Mouse (Mus musculus): Measurements from ENCODE around the gene Nek6.

Nek6 gene

GRCm38 (mm10) chr2:38509004-38509719 is 2.3 kb upstream of the Nek6 start:
- DNase-seq (ENCODE audit: low spot score): no peak

- no peak for DNase-seq (ENCODE audit: low spot score)
These were observed 1.3 kb upstream of the Nek6 start for GRCm38 (mm10) chr2:38510120-38510519.

- no peak for DNase-seq (ENCODE audit: low spot score)
These were observed 1.1 kb downstream of the Nek6 start for GRCm38 (mm10) chr2:38512308-38513182.

- DNase-seq (ENCODE audit: low spot score): no peak
These were observed 1.7 kb downstream of the Nek6 start for GRCm38 (mm10) chr2:38513183-38513529.

- DNase-seq (ENCODE audit: low spot score): no peak
These were observed 3.0 kb downstream of the Nek6 start for GRCm38 (mm10) chr2:38514411-38514810.

GRCm38 (mm10) chr2:38515446-38515845 is 4.0 kb downstream of the Nek6 start:
- no peak for DNase-seq (ENCODE audit: low spot score)

GRCm38 (mm10) chr2:38516471-38516870 is 5.0 kb downstream of the Nek6 start:
- DNase-seq (ENCODE audit: low spot score): no peak

- DNase-seq (ENCODE audit: low spot score): no peak
These were observed 5.6 kb downstream of the Nek6 start for GRCm38 (mm10) chr2:38517045-38517444.

GRCm38 (mm10) chr2:38518719-38519118 is 7.3 kb downstream of the Nek6 start:
- DNase-seq (ENCODE audit: low spot score): no peak

GRCm38 (mm10) chr2:38519934-38520333 is 8.5 kb downstream of the Nek6 start:
- no peak for DNase-seq (ENCODE audit: low spot score)

- DNase-seq (ENCODE audit: low spot score): no peak
These were observed 10.2 kb downstream of the Nek6 start for GRCm38 (mm10) chr2:38521618-38522017.

- DNase-seq (ENCODE audit: low spot score): no peak
These were observed 10.9 kb downstream of the Nek6 start for GRCm38 (mm10) chr2:38522354-38522753.

- no peak for DNase-seq (ENCODE audit: low spot score)
These were observed 12.5 kb downstream of the Nek6 start for GRCm38 (mm10) chr2:38523781-38524445.

- DNase-seq (ENCODE audit: low spot score): no peak
These were observed 13.6 kb downstream of the Nek6 start for GRCm38 (mm10) chr2:38525034-38525433.

- DNase-seq (ENCODE audit: low spot score): no peak
These were observed 18.2 kb downstream of the Nek6 start for GRCm38 (mm10) chr2:38529582-38530152.

GRCm38 (mm10) chr2:38530955-38531381 is 19.5 kb downstream of the Nek6 start:
- no peak for DNase-seq (ENCODE audit: low spot score)

- no peak for DNase-seq (ENCODE audit: low spot score)
These were observed 21.9 kb downstream of the Nek6 start for GRCm38 (mm10) chr2:38533322-38533721.

- DNase-seq (ENCODE audit: low spot score): no peak
These were observed 22.3 kb downstream of the Nek6 start for GRCm38 (mm10) chr2:38533767-38534166.

GRCm38 (mm10) chr2:38534241-38534940 is 22.9 kb downstream of the Nek6 start:
- DNase-seq (ENCODE audit: low spot score): no peak

GRCm38 (mm10) chr2:38535051-38535450 is 23.6 kb downstream of the Nek6 start:
- DNase-seq (ENCODE audit: low spot score): no peak

- no peak for DNase-seq (ENCODE audit: low spot score)
These were observed 24.2 kb downstream of the Nek6 start for GRCm38 (mm10) chr2:38535521-38536220.

Measured in layer of hippocampus, adult 9-10 months (tissue).